Mouse (Mus musculus) kidney, adult 2 months (tissue): Measurements from ENCODE around the gene H1foo.

ENCODE experiments used
- CTCF ChIP-seq: fragments of 200-500 bp; conservative IDR thresholded peaks from 2 replicates; pipeline ENCODE4 v1.5.1; 2011; ENCODE audit warnings: low read depth, mild to moderate bottlenecking, control low read depth, low read length, moderate library complexity, mixed read lengths; ENCODE audit not compliant: insufficient read depth, insufficient read length
- POLR2A ChIP-seq: fragments of 200-500 bp; IDR thresholded peaks from one replicate; pipeline ENCODE4 v1.6.1; 2011; ENCODE audit warnings: low read depth, low read length, control low read depth

DNA sequence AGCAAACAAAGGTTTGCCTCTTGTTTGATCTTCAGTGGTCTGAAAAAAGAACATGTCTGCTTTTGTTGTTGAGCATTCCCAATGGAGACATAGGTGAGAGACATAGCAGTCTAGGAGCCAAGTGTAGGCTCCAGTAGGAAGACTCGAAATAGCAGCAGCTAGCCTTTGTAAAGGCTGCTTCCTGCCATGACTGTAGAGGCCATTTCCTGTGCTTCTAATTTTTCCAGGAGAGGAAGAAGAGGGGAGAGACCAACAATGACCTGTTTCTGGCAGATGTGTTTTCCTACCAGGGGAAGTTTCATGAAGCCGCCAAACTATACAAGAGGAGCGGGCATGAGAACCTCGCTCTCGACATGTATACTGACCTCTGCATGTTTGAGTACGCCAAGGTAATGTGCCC is 39.2 kb upstream of the H1foo start:
- TF ChIP-seq CTCF (no peak), POLR2A (no peak)
